Mouse (Mus musculus) embryonic facial prominence, embryonic 11.5 days (tissue): ENCODE measurements around the gene Kcnb1. TPM values are rescaled to one million over a fixed set of nuclear protein-coding genes. Genes with fewer than 3 reads are reported as not detected.

Experiments used
- ATAC-seq: fragments of 200-750 bp; cut with Nextera tagmentation; replicated peaks from 2 replicates; pipeline ENCODE4 v1.8.0; 2017; ENCODE audit warnings: low read depth; ENCODE audit not compliant: insufficient number of reproducible peaks, low FRiP score, low TSS enrichment
- DNase-seq: peaks from one replicate; pipeline ENCODE4 v3.0.0-alpha.2; 2015; ENCODE audit warnings: low spot score
- H3K27ac ChIP-seq: fragments of 300-500 bp; sonication (generic); replicated peaks from 2 replicates; pipeline ENCODE4 v1.5.1; 2014; ENCODE audit warnings: mild to moderate bottlenecking, low read depth, low read length, control low read depth
- H3K27me3 ChIP-seq: fragments of 300-500 bp; sonication (generic); 2 replicates; pipeline ENCODE4 v1.6.1; 2014; ENCODE audit warnings: mild to moderate bottlenecking, low read length, moderate library complexity, mixed read lengths; ENCODE audit not compliant: control insufficient read depth, insufficient read depth
- H3K36me3 ChIP-seq: fragments of 300-500 bp; sonication (generic); replicated peaks from 2 replicates; pipeline ENCODE4 v1.6.1; 2014; ENCODE audit warnings: low read depth, mild to moderate bottlenecking, low read length, moderate library complexity, mixed read lengths; ENCODE audit not compliant: control insufficient read depth, insufficient read depth
- H3K4me1 ChIP-seq: fragments of 300-500 bp; sonication (generic); 2 replicates; pipeline ENCODE4 v1.6.1; 2014; ENCODE audit warnings: low read length, mixed read lengths; ENCODE audit not compliant: control insufficient read depth, insufficient read depth
- H3K4me2 ChIP-seq: fragments of 300-500 bp; sonication (generic); 2 replicates; pipeline ENCODE4 v1.6.1; 2014; ENCODE audit warnings: low read depth, mild to moderate bottlenecking, control low read depth, low read length, moderate library complexity
- H3K4me3 ChIP-seq: fragments of 300-500 bp; sonication (generic); 2 replicates; pipeline ENCODE4 v1.5.1; 2014; ENCODE audit warnings: low read depth, low read length, control low read depth
- H3K9ac ChIP-seq: fragments of 300-500 bp; sonication (generic); replicated peaks from 2 replicates; pipeline ENCODE4 v1.6.1; 2014; ENCODE audit warnings: mild to moderate bottlenecking, control low read depth, low read length
- H3K9me3 ChIP-seq: fragments of 300-500 bp; sonication (generic); replicated peaks from 2 replicates; pipeline ENCODE4 v1.6.1; 2016; ENCODE audit warnings: mild to moderate bottlenecking, low read length, inconsistent platforms, mixed read lengths; ENCODE audit not compliant: control insufficient read depth
- WGBS: fragments of 180-500 bp; shearing (Covaris S2); extraction: QIAGEN DNeasy Blood & Tissue Kit; methylation state at CpG from one replicate; pipeline ENCODE4 v1.1.7; 2014; 5-methylcytosine and 5-hydroxymethylcytosine counted together
- polyA plus RNA-seq: library from polyadenylated mRNA; unstranded; fragments of >200 nt; fragmentation: Nextera tagmentation; extraction: Ambion mirVana; gene quantifications from 2 replicates; pipeline ENCODE4 v1.2.1, GENCODE M21; 2014

Kcnb1 gene
- polyA plus RNA-seq, 1 experiment from 2014 or later = 0.39 TPM

- no peaks in the 10 kb centered on the region for H3K4me1 ChIP-seq
- no peaks in the 10 kb centered on the region for H3K27me3 ChIP-seq
- no peak for ATAC-seq
- H3K36me3 ChIP-seq = peaks cover 7% of the 10 kb centered on the region
- no peaks in the 10 kb centered on the region for H3K9me3 ChIP-seq
- H3K4me3 ChIP-seq = no peak overlapping the region
- no peak overlapping the region for H3K9ac ChIP-seq
- no peak overlapping the region for H3K27ac ChIP-seq
- 81% methylated on average over 6 of the region's 6 CpGs for WGBS
- no peak overlapping the region for H3K4me2 ChIP-seq
- no peak for DNase-seq
These were observed 119.6 kb downstream of the Kcnb1 start for GRCm38 (mm10) chr2:167070341-167070740.

DNA sequence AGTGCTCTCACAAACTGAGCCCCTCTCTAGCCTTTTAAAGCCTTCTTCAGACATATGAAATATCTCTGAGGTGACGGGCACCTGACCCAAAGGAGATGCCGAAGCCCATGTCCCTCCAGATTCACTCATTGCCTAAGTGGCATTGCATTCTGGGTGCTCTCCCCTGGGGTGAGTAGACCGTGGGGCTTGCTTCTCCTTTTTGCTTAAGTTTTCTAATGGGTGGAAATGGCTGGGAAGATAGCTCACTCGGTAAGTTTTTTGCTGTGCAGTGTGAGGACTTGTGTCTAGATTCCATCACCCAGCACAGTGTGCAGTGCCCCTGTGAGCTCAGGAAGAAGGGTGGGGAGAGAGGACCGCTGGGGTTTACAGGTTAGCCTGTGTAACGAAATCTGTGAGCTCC is 122.4 kb downstream of the Kcnb1 start:
- H3K9ac ChIP-seq = no peak overlapping the region
- no peak overlapping the region for H3K4me2 ChIP-seq
- DNase-seq = no peak
- H3K4me3 ChIP-seq = no peak overlapping the region
- ATAC-seq = no peak
- no peaks in the 10 kb centered on the region for H3K9me3 ChIP-seq
- no peaks in the 10 kb centered on the region for H3K27me3 ChIP-seq
- no peaks in the 10 kb centered on the region; the same call in 1 of the 2 replicates for H3K4me1 ChIP-seq
- no peak overlapping the region for H3K27ac ChIP-seq
- peaks cover 11% of the 10 kb centered on the region for H3K36me3 ChIP-seq
- WGBS = 52% methylated on average over 6 of the region's 6 CpGs

DNA sequence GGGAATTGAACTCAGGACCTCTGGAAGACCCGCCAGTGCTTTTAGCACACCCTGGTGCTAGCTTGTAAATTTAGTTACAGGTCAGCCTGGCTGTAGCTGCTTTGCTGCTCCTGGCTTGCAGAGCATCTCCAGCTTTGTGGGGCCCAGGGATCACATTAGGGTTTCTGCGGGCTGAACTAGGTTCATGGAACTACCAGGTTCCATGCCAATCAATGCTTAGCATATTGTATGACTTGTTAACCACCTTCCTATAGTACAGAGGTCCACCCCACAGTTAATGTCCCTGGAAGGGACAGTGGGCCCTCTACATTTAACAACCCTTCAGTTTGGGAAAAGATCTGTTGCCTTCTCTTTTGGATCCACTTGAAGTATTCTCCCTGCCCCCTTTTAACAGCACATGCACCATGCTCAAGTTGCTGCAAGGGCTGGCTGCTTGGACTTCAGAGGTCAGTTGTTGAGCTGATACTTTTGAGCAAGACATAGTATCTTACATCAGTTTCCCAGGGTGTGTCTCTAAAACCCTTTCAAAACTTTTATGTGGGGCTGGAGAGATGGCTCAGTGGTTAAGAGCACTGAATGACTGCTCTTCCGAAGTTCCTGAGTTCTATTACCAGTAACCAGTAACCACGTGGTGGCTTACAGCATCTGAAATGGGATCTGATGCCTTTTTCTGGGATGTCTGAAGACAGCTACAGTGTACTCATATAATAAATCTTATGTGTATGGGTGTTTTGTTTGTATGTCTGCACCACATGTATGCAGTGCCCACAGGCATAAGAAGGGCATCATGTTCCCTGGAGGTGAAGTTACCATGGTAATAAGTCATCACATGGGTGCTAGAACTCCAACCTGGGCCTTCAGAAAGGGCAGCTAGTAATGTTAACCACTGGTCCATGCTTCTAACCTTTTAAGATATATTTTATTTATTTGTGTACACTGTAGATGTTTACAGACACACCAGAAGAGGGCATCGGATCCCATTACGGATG is 123.1 kb downstream of the Kcnb1 start:
- Histone ChIP-seq H3K4me2 (no peak overlapping the region), H3K4me3 (no peak overlapping the region), H3K9me3 (no peaks in the 10 kb centered on the region), H3K9ac (no peak overlapping the region), H3K27me3 (no peaks in the 10 kb centered on the region), H3K27ac (no peak overlapping the region), H3K36me3 (peaks cover 11% of the 10 kb centered on the region), H3K4me1 (no peaks in the 10 kb centered on the region; the same call in 1 of the 2 replicates)
- 31% methylated on average over 6 of the region's 6 CpGs for WGBS
- peak; percentile 55 for DNase-seq
- no peak for ATAC-seq

GRCm38 (mm10) chr2:167066031-167066430 is 123.9 kb downstream of the Kcnb1 start:
- 65% methylated on average over 1 of the region's 1 CpGs for WGBS
- Histone ChIP-seq H3K27me3 (no peaks in the 10 kb centered on the region), H3K36me3 (peaks cover 11% of the 10 kb centered on the region), H3K27ac (no peak overlapping the region), H3K9ac (no peak overlapping the region), H3K4me2 (no peak overlapping the region), H3K4me1 (no peaks in the 10 kb centered on the region; the same call in 1 of the 2 replicates), H3K4me3 (no peak overlapping the region), H3K9me3 (no peaks in the 10 kb centered on the region)
- ATAC-seq (no peak), DNase-seq (no peak)

- H3K4me2 ChIP-seq = peak overlapping the region; percentile 61
- no peaks in the 10 kb centered on the region for H3K27me3 ChIP-seq
- WGBS = 29% methylated on average over 9 of the region's 9 CpGs
- H3K4me1 ChIP-seq = peaks cover 4% of the 10 kb centered on the region; the same call in 1 of the 2 replicates
- peak overlapping the region; percentile 41 for H3K27ac ChIP-seq
- H3K36me3 ChIP-seq = peaks cover 11% of the 10 kb centered on the region
- ATAC-seq (no peak), DNase-seq (no peak)
- H3K9me3 ChIP-seq = no peaks in the 10 kb centered on the region
- peak overlapping the region; percentile 72 for H3K4me3 ChIP-seq
- H3K9ac ChIP-seq = peak overlapping the region; percentile 95
These were observed 125.2 kb downstream of the Kcnb1 start for GRCm38 (mm10) chr2:167064601-167065295.

- Histone ChIP-seq H3K4me2 (peak overlapping the region; percentile 61), H3K9ac (peak overlapping the region; percentile 95), H3K36me3 (peaks cover 11% of the 10 kb centered on the region), H3K4me3 (peak overlapping the region; percentile 72), H3K4me1 (peaks cover 4% of the 10 kb centered on the region; the same call in 1 of the 2 replicates), H3K9me3 (no peaks in the 10 kb centered on the region), H3K27me3 (no peaks in the 10 kb centered on the region), H3K27ac (peak overlapping the region; percentile 82)
- DNase-seq (peak; percentile 46), ATAC-seq (no peak)
- WGBS = 1% methylated on average over 7 of the region's 7 CpGs
These were observed 126.0 kb downstream of the Kcnb1 start for GRCm38 (mm10) chr2:167063906-167064496.

- DNase-seq = peak; percentile 96
- under 1% methylated on average over 56 of the region's 57 CpGs for WGBS
- Histone ChIP-seq H3K27me3 (no peaks in the 10 kb centered on the region), H3K9ac (peak within 1 kb of the TSS; percentile 95), H3K27ac (peak within 1 kb of the TSS; percentile 86), H3K36me3 (peaks cover 11% of the 10 kb centered on the region), H3K4me2 (peak within 1 kb of the TSS; percentile 61), H3K4me1 (peaks cover 4% of the 10 kb centered on the region; the same call in 1 of the 2 replicates), H3K4me3 (peak within 1 kb of the TSS; percentile 72), H3K9me3 (no peaks in the 10 kb centered on the region)
- ATAC-seq = peak; percentile 92
These were observed 126.7 kb downstream of the Kcnb1 start, which contains the start of gene Znfx1 for GRCm38 (mm10) chr2:167062965-167063880. TSS of gene Znfx1 (minus strand) at chr2:167063015.
